Mouse (Mus musculus) midbrain, embryonic 12.5 days (tissue): Measurements from ENCODE around the gene Kif14. TPM values are rescaled to one million over a fixed set of nuclear protein-coding genes. Genes with fewer than 3 reads are reported as not detected.

ENCODE experiments used
- ATAC-seq: fragments of 200-750 bp; cut with Nextera tagmentation; 2 replicates; pipeline ENCODE4 v1.8.0; 2017; ENCODE audit warnings: low read depth, moderate TSS enrichment, moderate library complexity; ENCODE audit not compliant: low FRiP score
- H3K27ac ChIP-seq: fragments of 300-500 bp; sonication (generic); replicated peaks from 2 replicates; pipeline ENCODE4 v1.5.1; 2016; ENCODE audit warnings: mild to moderate bottlenecking
- H3K27me3 ChIP-seq: fragments of 300-500 bp; sonication (generic); 2 replicates; pipeline ENCODE4 v1.6.1; 2016; ENCODE audit warnings: mild to moderate bottlenecking
- H3K36me3 ChIP-seq: fragments of 300-500 bp; sonication (generic); 2 replicates; pipeline ENCODE4 v1.6.1; 2016
- H3K4me1 ChIP-seq: fragments of 300-500 bp; sonication (generic); 2 replicates; pipeline ENCODE4 v1.6.1; 2016
- H3K4me2 ChIP-seq: fragments of 300-500 bp; sonication (generic); replicated peaks from 2 replicates; pipeline ENCODE4 v1.6.1; 2016; ENCODE audit warnings: mild to moderate bottlenecking, moderate library complexity
- H3K4me3 ChIP-seq: fragments of 300-500 bp; sonication (generic); 2 replicates; pipeline ENCODE4 v1.5.1; 2016; ENCODE audit warnings: mild to moderate bottlenecking
- H3K9ac ChIP-seq: fragments of 300-500 bp; sonication (generic); replicated peaks from 2 replicates; pipeline ENCODE4 v1.6.1; 2016; ENCODE audit warnings: mild to moderate bottlenecking, moderate library complexity
- H3K9me3 ChIP-seq: fragments of 300-500 bp; sonication (generic); 2 replicates; pipeline ENCODE4 v1.6.1; 2016; ENCODE audit warnings: mild to moderate bottlenecking
- WGBS: fragments of 180-500 bp; shearing (Covaris S2); methylation state at CpG from one replicate; pipeline ENCODE4 v1.1.7; 2016; 5-methylcytosine and 5-hydroxymethylcytosine counted together
- polyA plus RNA-seq: library from polyadenylated mRNA; unstranded; fragments of >200 nt; fragmentation: Nextera tagmentation; extraction: Ambion mirVana; gene quantifications from 2 replicates; pipeline ENCODE4 v1.2.1, GENCODE M21; 2016

Gene Kif14
- polyA plus RNA-seq, 1 experiment from 2014 or later = 6.8 TPM

- peaks cover 7% of the 10 kb centered on the region; the same call in 1 of the 2 replicates for H3K27me3 ChIP-seq
- no peaks in the 10 kb centered on the region for H3K9me3 ChIP-seq
- WGBS = 85% methylated on average over 5 of the region's 5 CpGs
- H3K27ac ChIP-seq = no peak overlapping the region
- H3K4me1 ChIP-seq = no peaks in the 10 kb centered on the region
- no peak overlapping the region for H3K4me2 ChIP-seq
- no peak for ATAC-seq
- H3K4me3 ChIP-seq = no peak overlapping the region
- no peaks in the 10 kb centered on the region for H3K36me3 ChIP-seq
- H3K9ac ChIP-seq = no peak overlapping the region
These were observed 15.9 kb upstream of the Kif14 start for GRCm38 (mm10) chr1:136450206-136450605.

- WGBS = 77% methylated on average over 5 of the region's 5 CpGs
- H3K4me1 ChIP-seq = no peaks in the 10 kb centered on the region
These were observed 13.7 kb upstream of the Kif14 start for GRCm38 (mm10) chr1:136452421-136452820.

GRCm38 (mm10) chr1:136455756-136456585 lies 10.2 kb upstream of the Kif14 start:
- whole genome bisulfite sequencing = 83% methylated on average over 17 of the region's 17 CpGs
- Histone ChIP-seq H3K27me3 (peaks cover 26% of the 10 kb centered on the region; the same call in 1 of the 2 replicates), H3K4me2 (no peak overlapping the region), H3K27ac (no peak overlapping the region), H3K4me1 (0 out of 2 replicates have a peak, but pooled peaks cover 3% of the 10 kb centered on the region), H3K4me3 (no peak overlapping the region), H3K36me3 (no peaks in the 10 kb centered on the region), H3K9ac (no peak overlapping the region), H3K9me3 (no peaks in the 10 kb centered on the region)
- no peak for ATAC-seq

More at GRCm38 (mm10) chr1:136452421-136452820, 13.7 kb upstream of the Kif14 start:
- Histone ChIP-seq H3K9me3 (no peaks in the 10 kb centered on the region), H3K36me3 (no peaks in the 10 kb centered on the region), H3K4me2 (no peak overlapping the region), H3K4me3 (no peak overlapping the region), H3K27ac (no peak overlapping the region), H3K9ac (no peak overlapping the region), H3K27me3 (peaks cover 17% of the 10 kb centered on the region; the same call in 1 of the 2 replicates)
- no peak for ATAC-seq

GRCm38 (mm10) chr1:136456741-136457140 lies 9.4 kb upstream of the Kif14 start:
- H3K4me1 ChIP-seq = 0 out of 2 replicates have a peak, but pooled peaks cover 3% of the 10 kb centered on the region
- no peak for ATAC-seq

GRCm38 (mm10) chr1:136457403-136457802 lies 8.7 kb upstream of the Kif14 start:
- no peak overlapping the region for H3K27ac ChIP-seq
- no peaks in the 10 kb centered on the region for H3K9me3 ChIP-seq
- H3K4me2 ChIP-seq = no peak overlapping the region
- H3K4me3 ChIP-seq = no peak overlapping the region
- WGBS = 65% methylated on average over 4 of the region's 4 CpGs
- no peaks in the 10 kb centered on the region for H3K36me3 ChIP-seq
- H3K27me3 ChIP-seq = peaks cover 29% of the 10 kb centered on the region; the same call in 1 of the 2 replicates
- ATAC-seq = no peak
- 0 out of 2 replicates have a peak, but pooled peaks cover 3% of the 10 kb centered on the region for H3K4me1 ChIP-seq
- H3K9ac ChIP-seq = no peak overlapping the region

More at GRCm38 (mm10) chr1:136456741-136457140, 9.4 kb upstream of the Kif14 start:
- Histone ChIP-seq H3K27me3 (peaks cover 29% of the 10 kb centered on the region; the same call in 1 of the 2 replicates), H3K9ac (no peak overlapping the region), H3K27ac (no peak overlapping the region), H3K36me3 (no peaks in the 10 kb centered on the region), H3K4me3 (no peak overlapping the region), H3K9me3 (no peaks in the 10 kb centered on the region), H3K4me2 (no peak overlapping the region)
- 80% methylated on average over 6 of the region's 6 CpGs for WGBS

- 0 out of 2 replicates have a peak, but pooled peaks cover 3% of the 10 kb centered on the region for H3K4me1 ChIP-seq
- peaks cover 29% of the 10 kb centered on the region; the same call in 1 of the 2 replicates for H3K27me3 ChIP-seq
- WGBS = 30% methylated on average over 9 of the region's 9 CpGs
- H3K9ac ChIP-seq = no peak overlapping the region
- no peak for ATAC-seq
- no peak overlapping the region for H3K4me2 ChIP-seq
- H3K9me3 ChIP-seq = no peaks in the 10 kb centered on the region
- H3K27ac ChIP-seq = no peak overlapping the region
- H3K4me3 ChIP-seq = no peak overlapping the region
- no peaks in the 10 kb centered on the region for H3K36me3 ChIP-seq
These were observed 7.4 kb upstream of the Kif14 start for GRCm38 (mm10) chr1:136458691-136459245.

GRCm38 (mm10) chr1:136462443-136462842 lies 3.7 kb upstream of the Kif14 start:
- 54% methylated on average over 10 of the region's 10 CpGs for WGBS

GRCm38 (mm10) chr1:136465168-136465567 lies 975 bp upstream of the Kif14 start:
- ATAC-seq = no peak
- H3K36me3 ChIP-seq = peaks cover 16% of the 10 kb centered on the region
- H3K4me1 ChIP-seq = peaks cover 11% of the 10 kb centered on the region
- no peak overlapping the region for H3K27ac ChIP-seq
- no peak overlapping the region for H3K9ac ChIP-seq
- no peaks in the 10 kb centered on the region for H3K9me3 ChIP-seq
- H3K4me2 ChIP-seq = no peak overlapping the region
- no peak overlapping the region for H3K4me3 ChIP-seq
- 0 out of 2 replicates have a peak, but pooled peaks cover 11% of the 10 kb centered on the region for H3K27me3 ChIP-seq

More at GRCm38 (mm10) chr1:136462443-136462842, 3.7 kb upstream of the Kif14 start:
- H3K9me3 ChIP-seq = no peaks in the 10 kb centered on the region
- no peaks in the 10 kb centered on the region for H3K36me3 ChIP-seq
- no peak for ATAC-seq
- H3K27me3 ChIP-seq = 0 out of 2 replicates have a peak, but pooled peaks cover 12% of the 10 kb centered on the region
- no peak overlapping the region for H3K9ac ChIP-seq
- H3K4me1 ChIP-seq = peaks cover 13% of the 10 kb centered on the region
- no peak overlapping the region for H3K27ac ChIP-seq
- no peak overlapping the region for H3K4me3 ChIP-seq
- no peak overlapping the region for H3K4me2 ChIP-seq

GRCm38 (mm10) chr1:136469408-136469807 lies 3.3 kb downstream of the Kif14 start:
- Histone ChIP-seq H3K9me3 (no peaks in the 10 kb centered on the region), H3K36me3 (peaks cover 26% of the 10 kb centered on the region), H3K27me3 (no peaks in the 10 kb centered on the region), H3K4me3 (no peak overlapping the region), H3K4me2 (no peak overlapping the region), H3K27ac (no peak overlapping the region), H3K9ac (no peak overlapping the region), H3K4me1 (peaks cover 19% of the 10 kb centered on the region)
- ATAC-seq = no peak
- WGBS = 94% methylated on average over 4 of the region's 4 CpGs

GRCm38 (mm10) chr1:136470471-136470870 lies 4.3 kb downstream of the Kif14 start:
- H3K4me3 ChIP-seq = no peak overlapping the region
- WGBS = 17% methylated on average over 6 of the region's 6 CpGs
- no peaks in the 10 kb centered on the region for H3K27me3 ChIP-seq
- peak overlapping the region; percentile 13; the same call in 1 of the 2 replicates for H3K4me2 ChIP-seq
- ATAC-seq = 0 out of 2 replicates have a peak, but pooled peaks have one; percentile 28
- H3K9ac ChIP-seq = no peak overlapping the region
- peaks cover 31% of the 10 kb centered on the region for H3K36me3 ChIP-seq
- H3K9me3 ChIP-seq = no peaks in the 10 kb centered on the region
- 0 out of 2 replicates have a peak overlapping the region, but pooled peaks have one; percentile 25 for H3K27ac ChIP-seq
- H3K4me1 ChIP-seq = peaks cover 19% of the 10 kb centered on the region

- H3K36me3 ChIP-seq = peaks cover 70% of the 10 kb centered on the region
These were observed 25.5 kb downstream of the Kif14 start for GRCm38 (mm10) chr1:136491681-136492080.

GRCm38 (mm10) chr1:136492232-136492631 lies 26.1 kb downstream of the Kif14 start:
- no peak for ATAC-seq
- Histone ChIP-seq H3K27ac (no peak overlapping the region), H3K9me3 (no peaks in the 10 kb centered on the region), H3K27me3 (no peaks in the 10 kb centered on the region), H3K4me3 (no peak overlapping the region), H3K4me1 (no peaks in the 10 kb centered on the region), H3K36me3 (peaks cover 70% of the 10 kb centered on the region), H3K4me2 (no peak overlapping the region), H3K9ac (no peak overlapping the region)
- 91% methylated on average over 2 of the region's 2 CpGs for WGBS

More at GRCm38 (mm10) chr1:136491681-136492080, 25.5 kb downstream of the Kif14 start:
- 88% methylated on average over 5 of the region's 5 CpGs for WGBS
- no peak for ATAC-seq
- Histone ChIP-seq H3K4me3 (no peak overlapping the region), H3K9ac (no peak overlapping the region), H3K4me1 (no peaks in the 10 kb centered on the region), H3K27ac (no peak overlapping the region), H3K27me3 (no peaks in the 10 kb centered on the region), H3K9me3 (no peaks in the 10 kb centered on the region), H3K4me2 (no peak overlapping the region)
